Mouse (Mus musculus) kidney, adult 2 months (tissue): ENCODE data around the gene Limd1. TPM values are rescaled to one million over a fixed set of nuclear protein-coding genes. Genes with fewer than 3 reads are reported as not detected.

Experiments
- DNase-seq: peaks from one replicate; pipeline ENCODE4 v3.0.0; 2021
- H3K27ac ChIP-seq: fragments of 200-500 bp; 2 replicates; pipeline ENCODE4 v1.5.1; 2012; ENCODE audit warnings: low read depth, low read length, control low read depth, inconsistent platforms; ENCODE audit not compliant: insufficient read depth
- H3K27me3 ChIP-seq: fragments of 200-500 bp; replicated peaks from 2 replicates; pipeline ENCODE4 v1.6.1; 2012; ENCODE audit warnings: mild to moderate bottlenecking, moderate library complexity, low read length, inconsistent platforms; ENCODE audit not compliant: control insufficient read depth, insufficient read depth
- H3K36me3 ChIP-seq: fragments of 200-500 bp; 2 replicates; pipeline ENCODE4 v1.6.1; 2012; ENCODE audit warnings: mild to moderate bottlenecking, moderate library complexity, low read length, inconsistent platforms; ENCODE audit not compliant: control insufficient read depth, insufficient read depth
- H3K4me1 ChIP-seq: fragments of 200-500 bp; 2 replicates; pipeline ENCODE4 v1.6.1; 2011; ENCODE audit warnings: low read length; ENCODE audit not compliant: control insufficient read depth, insufficient read depth
- H3K4me3 ChIP-seq: fragments of 200-500 bp; 2 replicates; pipeline ENCODE4 v1.5.1; 2011; ENCODE audit warnings: mild to moderate bottlenecking, low read depth, low read length, control low read depth; ENCODE audit not compliant: insufficient read depth
- CTCF ChIP-seq: fragments of 200-500 bp; conservative IDR thresholded peaks from 2 replicates; pipeline ENCODE4 v1.5.1; 2011; ENCODE audit warnings: low read depth, mild to moderate bottlenecking, control low read depth, low read length, moderate library complexity, mixed read lengths; ENCODE audit not compliant: insufficient read depth, insufficient read length
- POLR2A ChIP-seq: fragments of 200-500 bp; IDR thresholded peaks from one replicate; pipeline ENCODE4 v1.6.1; 2011; ENCODE audit warnings: low read depth, low read length, control low read depth
- WGBS: fragments of 180-500 bp; shearing (Covaris S2); methylation state at CpG from one replicate; pipeline ENCODE4 v1.1.7; 2018; 5-methylcytosine and 5-hydroxymethylcytosine counted together
- polyA plus RNA-seq: library from polyadenylated mRNA; depleted of rRNA; stranded (reverse); fragments of >200 nt; gene quantifications from 2 replicates; pipeline ENCODE4 v1.2.3, GENCODE M21; 2012

The Limd1 gene
- polyA plus RNA-seq, 1 experiment: 56.9 TPM

GRCm38 (mm10) chr9:123450174-123450573 is 28.3 kb upstream of the Limd1 start:
- TF ChIP-seq CTCF (peak; percentile 72), POLR2A (no peak)
- no peak overlapping the region for H3K27ac ChIP-seq
- DNase-seq: peak; percentile 55
- no peaks in the 10 kb centered on the region for H3K4me1 ChIP-seq
- 39% methylated on average over 2 of the region's 2 CpGs for WGBS
- H3K36me3 ChIP-seq: no peaks in the 10 kb centered on the region
- H3K27me3 ChIP-seq: no peaks in the 10 kb centered on the region
- H3K4me3 ChIP-seq: no peak overlapping the region

GRCm38 (mm10) chr9:123451772-123452171 is 26.7 kb upstream of the Limd1 start:
- no peak for DNase-seq
- Histone ChIP-seq H3K4me3 (no peak overlapping the region), H3K27ac (no peak overlapping the region), H3K27me3 (no peaks in the 10 kb centered on the region), H3K36me3 (no peaks in the 10 kb centered on the region), H3K4me1 (peaks cover 1% of the 10 kb centered on the region; the same call in 1 of the 2 replicates)
- no peak for TF ChIP-seq CTCF
- TF ChIP-seq POLR2A: no peak
- WGBS: 79% methylated on average over 3 of the region's 3 CpGs

GRCm38 (mm10) chr9:123456634-123457602 is 21.6 kb upstream of the Limd1 start:
- WGBS: 46% methylated on average over 9 of the region's 9 CpGs
- Histone ChIP-seq H3K27me3 (no peaks in the 10 kb centered on the region), H3K4me3 (no peak overlapping the region), H3K4me1 (peaks cover 5% of the 10 kb centered on the region; the same call in 1 of the 2 replicates), H3K27ac (no peak overlapping the region), H3K36me3 (no peaks in the 10 kb centered on the region)
- TF ChIP-seq CTCF: no peak
- TF ChIP-seq POLR2A: no peak
- peak; percentile 60 for DNase-seq

GRCm38 (mm10) chr9:123457603-123458002 is 20.9 kb upstream of the Limd1 start:
- H3K4me3 ChIP-seq: no peak overlapping the region
- WGBS: 34% methylated on average over 2 of the region's 2 CpGs
- H3K36me3 ChIP-seq: no peaks in the 10 kb centered on the region
- peaks cover 5% of the 10 kb centered on the region; the same call in 1 of the 2 replicates for H3K4me1 ChIP-seq
- peak; percentile 43 for DNase-seq
- no peak overlapping the region for H3K27ac ChIP-seq
- no peaks in the 10 kb centered on the region for H3K27me3 ChIP-seq
- TF ChIP-seq POLR2A (no peak), CTCF (peak; percentile 72)

GRCm38 (mm10) chr9:123467141-123467620 is 11.3 kb upstream of the Limd1 start:
- H3K4me1 ChIP-seq: no peaks in the 10 kb centered on the region
- no peak overlapping the region for H3K27ac ChIP-seq
- 78% methylated on average over 4 of the region's 4 CpGs for WGBS
- H3K27me3 ChIP-seq: no peaks in the 10 kb centered on the region
- no peak for DNase-seq
- H3K36me3 ChIP-seq: no peaks in the 10 kb centered on the region
- no peak overlapping the region for H3K4me3 ChIP-seq
- TF ChIP-seq POLR2A: no peak
- TF ChIP-seq CTCF: no peak

GRCm38 (mm10) chr9:123468406-123469085 is 10.0 kb upstream of the Limd1 start:
- DNase-seq: no peak
- no peaks in the 10 kb centered on the region for H3K27me3 ChIP-seq
- no peak overlapping the region for H3K4me3 ChIP-seq
- 69% methylated on average over 5 of the region's 5 CpGs for WGBS
- H3K36me3 ChIP-seq: no peaks in the 10 kb centered on the region
- H3K27ac ChIP-seq: no peak overlapping the region
- no peaks in the 10 kb centered on the region for H3K4me1 ChIP-seq
- no peak for TF ChIP-seq CTCF
- no peak for TF ChIP-seq POLR2A

- no peaks in the 10 kb centered on the region for H3K36me3 ChIP-seq
- DNase-seq: no peak
- H3K27me3 ChIP-seq: no peaks in the 10 kb centered on the region
- H3K4me3 ChIP-seq: no peak overlapping the region
- H3K4me1 ChIP-seq: no peaks in the 10 kb centered on the region
- TF ChIP-seq POLR2A (no peak), CTCF (no peak)
- H3K27ac ChIP-seq: no peak overlapping the region
Observed at GRCm38 (mm10) chr9:123469087-123469486, 9.4 kb upstream of the Limd1 start.
